Mouse (Mus musculus) embryonic fibroblast, embryonic 13.5 days (primary cell): ENCODE data around the gene Wbp11.

Experiments
- CTCF ChIP-seq: IDR thresholded peaks from 2 replicates; pipeline ENCODE4 v1.5.1; 2011; ENCODE audit warnings: mild to moderate bottlenecking, control low read depth, low read length, moderate library complexity, borderline replicate concordance; ENCODE audit not compliant: insufficient read depth
- POLR2A ChIP-seq: IDR thresholded peaks from 2 replicates; pipeline ENCODE4 v1.6.1; 2011; ENCODE audit warnings: low read depth, mild to moderate bottlenecking, control low read depth, low read length, moderate library complexity

DNA sequence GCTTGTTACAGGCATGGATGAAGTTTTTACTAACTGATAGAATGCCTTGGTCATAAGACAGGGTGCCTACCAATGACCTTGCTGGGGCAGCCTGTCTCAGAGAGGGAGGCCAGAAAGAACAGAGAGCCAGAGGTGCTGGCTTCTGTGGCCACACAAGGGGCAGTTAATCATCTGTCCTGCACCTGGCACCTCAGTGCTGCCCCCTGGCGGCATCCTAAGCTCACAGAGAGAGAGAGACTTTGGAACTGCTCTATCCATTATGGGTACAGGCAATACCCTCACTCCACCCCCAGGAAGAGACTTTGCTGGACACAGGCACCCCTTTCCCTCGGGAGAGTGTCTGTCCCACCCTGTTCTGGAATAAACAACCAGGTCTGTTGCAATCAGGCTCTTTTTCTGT is 19.8 kb upstream of the Wbp11 start:
- TF ChIP-seq CTCF (0 out of 2 replicates have a peak, but pooled peaks have one; percentile 8), POLR2A (no peak)
